Mouse (Mus musculus) bone marrow, adult 2 months (tissue): ENCODE data around the gene Olfr640.

Source experiments
- CTCF ChIP-seq: fragments of 200-500 bp; IDR thresholded peaks from 2 replicates; pipeline ENCODE4 v1.5.1; 2011; ENCODE audit warnings: low read length, control low read depth; ENCODE audit not compliant: control insufficient read depth, insufficient read depth
- POLR2A ChIP-seq: fragments of 200-500 bp; IDR thresholded peaks from 2 replicates; pipeline ENCODE4 v1.6.1; 2011; ENCODE audit warnings: low read depth, mild to moderate bottlenecking, control low read depth, low read length, borderline replicate concordance; ENCODE audit not compliant: control insufficient read depth

DNA sequence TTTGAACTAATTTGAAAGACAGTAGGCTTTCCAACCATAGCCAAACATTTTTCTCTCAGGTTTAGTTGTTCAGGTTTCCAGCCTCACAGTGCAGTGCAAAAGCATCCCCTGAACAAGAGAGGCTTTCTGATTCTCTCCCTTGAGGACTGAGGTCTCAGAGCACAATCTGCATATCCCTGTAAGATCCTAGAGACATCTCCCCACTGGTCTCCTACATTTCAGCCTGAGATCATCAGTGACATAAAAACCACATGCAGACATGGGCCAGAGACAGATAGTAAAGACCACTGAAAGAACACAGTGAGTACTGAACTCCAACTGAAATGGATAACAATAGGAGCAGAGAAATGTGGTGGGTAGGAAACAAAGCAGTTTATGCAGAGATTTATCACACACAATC, 26.9 kb downstream of the Olfr640 start, which contains the start of gene Olfr638:
- TF ChIP-seq CTCF (no peak), POLR2A (no peak)
